Mouse (Mus musculus) ovary, postnatal 14 days (tissue): Measurements from ENCODE around the gene Sgms1.

Experiments used
- DNase-seq: peaks from one replicate; pipeline ENCODE4 v3.0.0; 2022; ENCODE audit warnings: low spot score

Gene Sgms1

DNA sequence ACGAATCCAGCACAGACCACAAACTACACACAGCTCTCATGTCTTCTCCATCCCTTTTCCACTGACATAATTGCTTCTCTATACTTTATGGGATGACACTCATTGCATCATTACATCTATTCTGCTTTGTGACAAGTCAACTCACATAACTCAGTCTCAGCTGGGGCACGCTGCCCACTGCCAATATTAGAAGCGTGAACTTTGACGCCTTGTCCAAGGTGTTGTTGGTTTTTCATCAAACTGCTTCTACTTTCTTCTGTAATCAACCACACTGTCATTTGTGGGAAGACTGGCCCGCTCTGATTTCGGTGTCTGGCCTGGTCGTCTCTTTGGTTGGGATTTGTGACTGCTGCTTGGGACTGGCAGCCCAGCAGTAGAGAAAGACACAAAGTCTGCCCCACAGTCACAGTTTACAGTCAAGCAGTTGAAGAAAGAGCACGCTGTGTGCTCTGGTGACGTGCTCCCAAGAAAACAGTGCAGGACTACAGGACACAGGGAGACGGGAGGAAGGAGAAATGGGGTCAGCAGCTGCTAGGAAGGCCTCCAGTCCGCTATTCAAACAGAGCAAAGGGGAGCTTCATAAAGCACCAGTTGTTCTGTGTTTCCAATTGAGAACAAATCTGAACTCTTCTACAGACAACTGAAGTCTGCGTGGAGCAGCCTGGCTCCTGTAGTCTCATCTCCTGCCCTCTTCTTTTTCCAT lies 120.2 kb downstream of the Sgms1 start:
- no peak for DNase-seq

- no peak for DNase-seq
Measured at GRCm38 (mm10) chr19:32268562-32268961, 121.0 kb downstream of the Sgms1 start.

GRCm38 (mm10) chr19:32266385-32267252 lies 122.9 kb downstream of the Sgms1 start:
- no peak for DNase-seq

- no peak for DNase-seq
Measured at GRCm38 (mm10) chr19:32263753-32264152, 125.8 kb downstream of the Sgms1 start.

DNA sequence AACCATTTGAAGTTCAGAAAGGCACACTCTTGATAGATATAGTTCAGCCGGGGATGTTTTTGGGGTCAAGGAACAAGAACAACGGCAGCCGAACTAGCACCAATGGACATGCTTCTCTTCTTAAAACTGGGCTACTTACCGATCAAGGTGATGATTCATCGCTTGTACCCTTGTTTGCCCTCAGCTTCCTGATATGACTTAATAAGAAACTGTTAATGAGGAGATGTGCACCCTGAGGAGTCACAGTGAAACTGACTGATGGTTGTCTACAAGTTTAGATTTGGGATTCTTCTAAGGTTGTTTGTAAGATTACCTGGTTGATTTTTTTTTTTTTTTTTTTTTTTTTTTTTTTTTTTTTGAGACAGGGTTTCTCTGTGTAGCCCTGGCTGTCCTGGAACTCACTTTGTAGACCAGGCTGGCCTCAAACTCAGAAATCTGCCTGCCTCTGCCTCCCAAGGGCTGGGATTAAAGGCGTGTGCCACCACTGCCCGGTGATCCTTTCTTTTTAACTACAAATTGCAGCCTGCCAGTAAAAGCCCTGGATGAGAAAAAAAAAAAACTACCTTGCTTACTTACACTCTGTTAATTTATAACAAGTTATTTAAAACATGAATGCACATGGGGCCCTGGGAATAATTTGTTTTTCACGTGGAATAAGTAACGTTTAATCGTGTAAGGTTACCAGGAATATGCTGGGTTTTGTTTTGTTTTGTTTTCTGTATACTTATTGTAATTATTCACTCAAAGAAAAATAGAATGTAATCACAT lies 126.5 kb downstream of the Sgms1 start:
- no peak for DNase-seq

- DNase-seq = no peak
Measured at GRCm38 (mm10) chr19:32260869-32261688, 128.4 kb downstream of the Sgms1 start.

DNA sequence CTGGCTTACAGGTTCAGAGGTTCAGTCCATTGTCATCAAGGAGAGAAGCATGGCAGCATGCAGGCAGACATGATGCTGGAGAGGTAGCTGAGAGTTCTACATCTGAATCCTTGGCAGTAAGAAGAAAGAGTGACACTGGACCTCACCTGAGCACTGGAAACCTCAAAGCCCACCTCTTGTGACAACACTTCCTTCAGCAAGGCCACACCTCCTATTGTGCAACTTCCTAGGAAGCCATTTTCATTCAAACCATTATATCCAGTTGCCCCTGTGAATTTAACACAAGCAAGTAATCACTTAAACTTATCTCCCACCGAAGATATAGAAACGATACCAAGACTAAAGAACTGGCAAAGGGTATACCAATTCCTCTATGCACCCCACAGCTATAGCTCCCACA lies 129.7 kb downstream of the Sgms1 start:
- DNase-seq = no peak

DNA sequence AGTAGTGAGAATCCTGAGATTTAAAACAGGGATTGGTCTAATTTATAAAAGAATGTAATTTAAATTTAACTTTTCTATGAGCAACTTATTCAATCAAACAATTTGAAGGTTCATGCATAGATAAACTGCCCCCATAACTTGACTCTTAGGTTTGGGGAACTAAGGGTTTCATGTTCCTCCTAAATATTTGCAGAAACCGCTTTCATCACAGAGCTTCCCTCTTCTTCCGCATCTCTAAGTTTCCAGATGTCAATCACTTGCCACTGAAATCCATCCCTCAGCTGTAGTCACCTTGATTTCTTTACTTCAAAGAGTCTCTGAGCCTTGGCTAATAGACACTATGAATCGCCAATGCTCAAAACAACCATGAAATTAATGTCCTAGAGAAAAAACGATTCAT lies 130.5 kb downstream of the Sgms1 start:
- no peak for DNase-seq

- DNase-seq = no peak
Measured at GRCm38 (mm10) chr19:32258146-32258545, 131.4 kb downstream of the Sgms1 start.

- no peak for DNase-seq
Measured at GRCm38 (mm10) chr19:32257616-32258015, 131.9 kb downstream of the Sgms1 start.

GRCm38 (mm10) chr19:32256706-32257415 lies 132.7 kb downstream of the Sgms1 start:
- no peak for DNase-seq

DNA sequence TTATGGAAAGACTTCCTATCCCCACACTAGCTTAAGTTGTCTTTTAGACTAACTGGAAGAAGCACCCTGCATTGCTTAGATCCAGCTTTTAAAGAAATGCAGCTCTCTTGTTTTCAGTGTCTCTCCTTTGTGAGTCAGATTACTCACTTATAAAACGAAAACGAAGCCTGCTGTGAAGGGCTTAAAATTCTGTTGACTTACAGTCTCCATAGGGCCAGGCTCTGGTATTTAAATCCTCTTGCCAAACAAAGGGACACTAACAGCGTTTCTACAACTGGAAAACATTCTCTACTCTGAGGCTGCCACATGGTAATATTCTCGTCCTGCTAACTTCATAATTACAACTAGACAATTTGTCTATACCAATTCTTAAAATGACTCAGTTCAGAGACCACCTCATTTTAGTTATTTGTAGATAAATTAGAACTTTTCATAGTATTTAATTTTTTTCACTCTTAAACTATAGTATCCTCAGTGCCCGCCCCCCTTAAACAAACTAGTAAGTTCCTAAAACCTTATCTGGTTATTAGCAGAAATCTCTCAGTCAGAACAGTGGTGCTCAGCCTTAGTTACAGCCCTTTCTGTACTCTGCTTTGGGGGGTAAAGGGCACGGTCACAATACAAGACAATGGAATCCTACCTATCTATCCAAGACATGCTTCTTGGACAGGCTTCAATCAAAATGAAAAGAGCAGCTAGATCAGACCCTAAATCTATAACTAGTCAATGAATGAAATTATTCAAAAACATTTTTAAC lies 133.9 kb downstream of the Sgms1 start:
- DNase-seq = no peak

DNA sequence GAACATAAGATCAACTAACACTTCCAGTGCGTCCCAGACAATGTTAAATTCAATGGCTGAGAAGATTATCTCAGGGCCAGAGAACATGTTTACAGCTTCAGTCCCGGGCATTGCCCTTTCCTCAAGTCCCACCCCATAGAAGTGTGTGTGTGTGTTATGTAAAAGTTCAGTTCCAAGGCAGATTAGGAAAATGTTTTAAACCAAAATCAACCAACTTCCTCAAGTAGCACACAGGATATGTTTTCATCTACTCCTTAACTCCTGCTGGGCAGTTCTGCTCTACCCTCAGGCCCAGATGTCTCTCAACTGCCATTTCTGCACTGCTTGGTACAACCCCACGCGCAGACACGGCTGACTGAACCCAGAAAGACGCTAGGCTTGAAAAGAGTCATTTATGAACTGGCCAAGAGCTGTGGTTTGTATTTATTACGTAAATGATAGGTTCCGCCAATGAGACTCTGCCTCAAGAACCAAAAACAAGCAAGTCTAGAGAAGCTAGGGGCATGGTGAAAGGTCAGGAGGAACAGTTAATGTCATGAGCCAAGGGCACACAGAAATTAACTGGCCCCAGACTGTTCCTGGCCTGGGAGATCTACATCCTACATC lies 134.7 kb downstream of the Sgms1 start:
- DNase-seq = no peak

DNA sequence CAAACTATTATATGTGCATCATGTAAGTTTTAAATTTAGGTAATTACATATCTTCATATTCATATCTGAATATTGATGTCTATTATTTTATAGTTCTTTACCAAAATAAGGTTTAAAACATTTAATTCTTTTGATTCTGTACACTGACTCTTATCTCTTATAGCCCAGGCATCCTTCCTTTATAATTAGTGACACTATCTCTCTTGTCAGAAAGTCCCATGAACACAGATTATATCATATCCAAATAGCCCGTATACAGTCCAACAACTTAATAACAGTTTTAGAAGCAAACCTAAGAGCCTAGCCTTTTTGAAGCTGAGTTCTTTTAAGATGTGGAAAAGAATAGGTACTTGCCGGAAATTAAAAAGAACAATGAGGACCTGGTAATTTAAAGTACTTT lies 135.3 kb downstream of the Sgms1 start:
- DNase-seq = no peak

DNA sequence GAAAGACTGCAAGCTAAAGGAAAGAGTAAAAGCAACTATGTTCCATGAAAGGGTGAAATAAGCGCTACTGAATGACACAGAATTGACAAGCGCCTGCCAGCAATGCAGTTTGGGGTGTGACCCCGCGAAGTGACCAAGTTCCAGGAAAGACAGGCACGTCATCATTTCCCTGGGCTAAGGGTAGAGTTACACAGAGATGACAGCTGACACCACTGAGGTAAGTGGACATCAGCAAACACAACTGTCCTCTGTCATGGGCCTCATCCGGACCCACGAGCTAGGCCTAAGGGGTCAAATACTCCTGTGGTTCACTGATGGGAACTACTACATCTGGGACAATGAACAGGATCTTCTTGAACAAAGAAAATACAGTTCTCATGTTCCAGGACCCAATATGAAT lies 136.5 kb downstream of the Sgms1 start:
- no peak for DNase-seq

DNA sequence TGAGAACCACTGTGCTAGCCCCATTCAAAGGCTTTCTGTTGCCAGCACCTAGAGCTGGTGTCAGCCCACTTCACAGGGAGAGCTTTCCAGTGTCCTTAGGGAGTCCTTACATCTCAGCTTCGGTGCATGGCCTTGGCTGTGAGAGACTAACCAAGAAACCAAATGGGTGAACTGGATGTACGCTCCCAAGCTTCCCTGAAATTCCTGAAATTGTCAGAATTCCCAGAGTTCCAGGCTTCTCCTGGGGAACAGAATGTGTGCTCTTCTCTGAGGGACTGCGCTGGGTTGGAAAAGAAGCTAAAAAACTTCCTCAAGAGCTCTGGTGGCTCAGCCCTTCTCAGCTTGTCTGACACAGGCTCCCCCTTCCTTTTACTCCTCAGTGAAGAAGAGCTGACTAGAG lies 137.1 kb downstream of the Sgms1 start:
- no peak for DNase-seq

GRCm38 (mm10) chr19:32249181-32250130 lies 140.1 kb downstream of the Sgms1 start:
- no peak for DNase-seq

- DNase-seq = no peak
Measured at GRCm38 (mm10) chr19:32244881-32245280, 144.6 kb downstream of the Sgms1 start.

- DNase-seq = no peak
Measured at GRCm38 (mm10) chr19:32243246-32243645, 146.3 kb downstream of the Sgms1 start.
